Mouse (Mus musculus): ENCODE measurements around the gene Uhrf1bp1l. TPM values are rescaled to one million over a fixed set of nuclear protein-coding genes. Genes with fewer than 3 reads are reported as not detected.

Gene Uhrf1bp1l
- polyA plus RNA-seq, 1 experiment: 58.4 TPM

DNA sequence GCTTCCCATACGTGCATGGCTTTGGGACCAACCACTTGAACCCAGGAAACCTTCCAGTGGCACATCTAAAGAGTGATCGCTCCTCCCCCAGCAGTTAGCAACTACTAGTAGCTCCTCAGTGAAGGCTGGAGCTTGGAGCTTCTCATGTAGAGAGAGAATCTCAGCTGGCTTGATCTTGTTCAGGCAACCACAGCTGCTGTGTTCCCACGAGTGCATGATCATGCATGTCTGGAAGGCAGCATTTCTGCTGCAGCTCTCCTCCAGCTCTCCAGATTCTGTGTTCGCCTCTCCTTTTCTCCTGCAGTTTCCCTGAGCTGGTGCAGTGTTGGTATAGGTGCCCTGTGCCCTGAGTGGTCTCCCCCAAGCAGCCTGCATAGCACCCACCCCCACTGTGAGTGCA lies 87.5 kb downstream of the Uhrf1bp1l start:
- Histone ChIP-seq H3K27ac (ENCODE audit: insufficient read depth, low read length) (no peak overlapping the region), H3K4me3 (ENCODE audit: insufficient read depth, low read length) (no peak overlapping the region), H3K4me1 (ENCODE audit: control insufficient read depth, insufficient read depth, low read length) (no peaks in the 10 kb centered on the region)
- TF ChIP-seq POLR2A (IDR thresholded peaks at IDR 0.05; ENCODE audit: low read depth, low read length) (no peak), CTCF (IDR thresholded peaks at IDR 0.05; ENCODE audit: borderline replicate concordance, insufficient read depth, low read length) (no peak)

DNA sequence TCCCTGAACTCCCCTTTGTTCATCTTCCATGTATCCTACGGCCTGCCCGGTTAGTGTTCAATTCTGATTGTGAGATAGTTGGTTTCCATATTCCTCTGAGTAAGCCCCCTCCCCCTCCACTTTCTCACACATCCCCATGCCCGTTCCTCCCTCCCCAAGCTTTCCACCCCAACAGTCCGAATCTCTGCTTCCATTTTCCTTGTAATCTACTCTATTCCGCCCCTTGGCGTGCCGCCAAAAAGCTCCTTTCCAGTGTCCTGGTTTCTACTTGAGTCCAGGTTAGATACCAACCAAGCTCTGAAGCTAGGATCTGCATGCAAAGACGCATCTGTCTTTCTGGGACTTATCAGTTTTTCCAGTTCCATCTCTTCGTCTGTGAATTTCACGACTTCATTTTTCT lies 88.4 kb downstream of the Uhrf1bp1l start:
- Histone ChIP-seq H3K27ac (ENCODE audit: insufficient read depth, low read length) (no peak overlapping the region), H3K4me3 (ENCODE audit: insufficient read depth, low read length) (no peak overlapping the region), H3K4me1 (ENCODE audit: control insufficient read depth, insufficient read depth, low read length) (no peaks in the 10 kb centered on the region)
- TF ChIP-seq POLR2A (IDR thresholded peaks at IDR 0.05; ENCODE audit: low read depth, low read length) (no peak), CTCF (IDR thresholded peaks at IDR 0.05; ENCODE audit: borderline replicate concordance, insufficient read depth, low read length) (no peak)

DNA sequence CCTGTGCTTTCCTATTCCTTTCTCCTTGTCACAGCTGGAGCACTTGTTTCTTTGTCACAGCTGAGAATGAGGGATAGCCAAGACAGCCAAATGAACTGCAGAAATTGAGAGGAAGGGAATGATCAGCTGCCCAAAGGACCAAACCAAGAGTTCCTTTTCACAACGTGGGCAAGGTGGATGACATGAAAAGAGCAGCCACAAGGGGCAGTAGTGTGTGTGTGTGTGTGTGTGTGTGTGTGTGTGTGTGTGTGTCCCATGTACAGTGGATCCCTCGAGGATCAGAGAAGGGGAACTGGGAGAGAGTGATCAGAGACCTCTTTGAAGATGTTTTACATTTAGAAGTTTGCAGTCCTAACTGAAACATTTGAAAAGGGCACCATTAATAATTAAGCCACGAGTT lies 92.7 kb downstream of the Uhrf1bp1l start:
- TF ChIP-seq POLR2A (IDR thresholded peaks at IDR 0.05; ENCODE audit: low read depth, low read length) (no peak), CTCF (IDR thresholded peaks at IDR 0.05; ENCODE audit: borderline replicate concordance, insufficient read depth, low read length) (no peak)
- no peaks in the 10 kb centered on the region for H3K4me1 ChIP-seq (ENCODE audit: control insufficient read depth, insufficient read depth, low read length)
- H3K27ac ChIP-seq (ENCODE audit: insufficient read depth, low read length): no peak overlapping the region
- no peak overlapping the region for H3K4me3 ChIP-seq (ENCODE audit: insufficient read depth, low read length)

DNA sequence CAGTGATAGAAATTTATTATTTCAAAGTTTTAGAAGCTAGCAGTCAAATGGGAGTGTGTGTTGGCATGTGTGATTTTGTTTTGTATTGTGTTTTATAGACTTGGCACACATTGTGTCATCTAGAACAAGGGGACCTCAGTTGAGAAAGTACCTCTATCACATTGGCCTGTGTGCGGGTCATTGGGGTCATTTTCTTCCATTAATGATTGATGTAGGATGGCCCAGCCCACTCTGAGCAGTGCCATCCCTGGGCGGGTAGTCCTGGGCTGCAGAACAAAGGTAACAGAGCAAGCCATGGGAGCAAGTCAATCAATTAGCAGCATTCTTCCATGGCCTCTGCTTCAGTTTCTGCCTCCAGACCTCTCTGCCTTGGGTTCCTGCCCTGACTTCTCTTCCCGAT lies 94.0 kb downstream of the Uhrf1bp1l start:
- Histone ChIP-seq H3K4me3 (ENCODE audit: insufficient read depth, low read length) (no peak overlapping the region), H3K4me1 (ENCODE audit: control insufficient read depth, insufficient read depth, low read length) (no peaks in the 10 kb centered on the region), H3K27ac (ENCODE audit: insufficient read depth, low read length) (no peak overlapping the region)
- no peak for TF ChIP-seq POLR2A (IDR thresholded peaks at IDR 0.05; ENCODE audit: low read depth, low read length)
- TF ChIP-seq CTCF (IDR thresholded peaks at IDR 0.05; ENCODE audit: borderline replicate concordance, insufficient read depth, low read length): no peak

DNA sequence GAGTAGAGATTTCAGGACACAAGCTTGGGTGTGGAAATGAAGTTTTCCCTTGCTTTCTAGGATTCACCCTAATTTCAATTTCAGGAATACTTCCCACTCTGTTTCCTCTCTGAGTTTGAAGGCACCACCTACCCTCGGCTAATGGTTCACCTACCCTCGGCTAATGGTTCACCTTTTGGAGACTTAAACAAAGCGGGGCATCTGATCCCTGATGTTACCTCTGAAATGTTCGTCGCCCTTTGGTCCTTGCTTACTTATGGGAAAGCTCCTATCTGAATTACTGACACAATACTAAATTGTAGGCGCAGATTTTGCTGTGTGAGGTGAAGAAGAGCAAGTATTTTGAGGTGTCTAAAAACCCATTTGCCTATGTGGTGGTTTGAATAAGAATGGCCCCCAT lies 106.2 kb downstream of the Uhrf1bp1l start:
- Histone ChIP-seq H3K27ac (ENCODE audit: insufficient read depth, low read length) (no peak overlapping the region), H3K4me1 (ENCODE audit: control insufficient read depth, insufficient read depth, low read length) (no peaks in the 10 kb centered on the region), H3K4me3 (ENCODE audit: insufficient read depth, low read length) (no peak overlapping the region)
- TF ChIP-seq CTCF (IDR thresholded peaks at IDR 0.05; ENCODE audit: borderline replicate concordance, insufficient read depth, low read length): no peak
- no peak for TF ChIP-seq POLR2A (IDR thresholded peaks at IDR 0.05; ENCODE audit: low read depth, low read length)

DNA sequence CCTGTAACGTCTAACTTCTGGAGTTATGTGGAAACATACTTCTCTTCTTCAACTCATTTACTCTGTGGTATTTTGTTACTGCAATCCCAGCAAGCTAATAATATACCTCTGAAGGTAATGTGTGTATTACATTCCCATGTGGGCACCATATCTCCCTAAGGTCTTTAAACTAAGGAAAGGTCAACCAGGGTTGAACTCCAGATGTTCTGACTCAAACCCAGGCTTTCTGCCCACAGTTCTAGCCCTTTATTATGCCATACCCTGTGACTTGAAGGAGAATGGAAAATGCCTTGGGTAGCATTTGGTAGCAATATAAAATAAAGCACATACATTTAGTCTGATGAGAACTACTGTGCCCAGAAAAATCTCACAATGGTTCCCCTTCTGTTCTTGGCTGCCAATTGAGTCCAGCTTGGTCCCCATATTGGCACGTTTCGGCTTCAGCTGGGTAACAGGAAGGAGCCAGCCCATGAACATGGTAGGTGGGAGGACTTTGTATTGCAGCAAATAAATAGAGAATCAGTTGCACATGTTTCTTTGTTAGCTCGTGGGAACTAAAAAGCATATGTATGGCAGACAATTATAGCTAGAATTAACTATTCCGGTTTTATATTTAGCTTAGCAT lies 110.6 kb downstream of the Uhrf1bp1l start:
- Histone ChIP-seq H3K27ac (ENCODE audit: insufficient read depth, low read length) (no peak overlapping the region), H3K4me3 (ENCODE audit: insufficient read depth, low read length) (no peak overlapping the region), H3K4me1 (ENCODE audit: control insufficient read depth, insufficient read depth, low read length) (no peaks in the 10 kb centered on the region)
- TF ChIP-seq CTCF (IDR thresholded peaks at IDR 0.05; ENCODE audit: borderline replicate concordance, insufficient read depth, low read length): no peak
- TF ChIP-seq POLR2A (IDR thresholded peaks at IDR 0.05; ENCODE audit: low read depth, low read length): no peak

DNA sequence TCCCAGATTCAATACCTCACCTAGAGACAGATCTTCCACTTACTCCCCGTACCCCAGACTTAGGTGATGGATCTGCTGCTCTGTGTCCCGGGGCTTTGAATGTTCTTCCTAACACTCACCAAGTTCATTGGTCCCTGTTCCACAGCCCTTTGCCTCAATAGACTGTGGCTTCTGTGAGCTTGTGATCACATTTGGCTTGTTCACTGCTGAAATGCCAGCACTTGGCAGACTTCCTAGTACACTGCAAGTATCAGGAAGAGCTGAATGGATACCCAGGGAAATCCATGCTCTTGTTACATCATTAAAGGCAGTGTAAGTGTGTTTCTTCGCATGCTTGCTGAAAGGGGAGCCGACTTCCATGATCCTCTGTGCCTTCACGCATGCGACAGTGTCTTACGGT lies 111.5 kb downstream of the Uhrf1bp1l start:
- TF ChIP-seq POLR2A (IDR thresholded peaks at IDR 0.05; ENCODE audit: low read depth, low read length): no peak
- no peak for TF ChIP-seq CTCF (IDR thresholded peaks at IDR 0.05; ENCODE audit: borderline replicate concordance, insufficient read depth, low read length)
- no peak overlapping the region for H3K27ac ChIP-seq (ENCODE audit: insufficient read depth, low read length)
- no peaks in the 10 kb centered on the region for H3K4me1 ChIP-seq (ENCODE audit: control insufficient read depth, insufficient read depth, low read length)
- H3K4me3 ChIP-seq (ENCODE audit: insufficient read depth, low read length): no peak overlapping the region

DNA sequence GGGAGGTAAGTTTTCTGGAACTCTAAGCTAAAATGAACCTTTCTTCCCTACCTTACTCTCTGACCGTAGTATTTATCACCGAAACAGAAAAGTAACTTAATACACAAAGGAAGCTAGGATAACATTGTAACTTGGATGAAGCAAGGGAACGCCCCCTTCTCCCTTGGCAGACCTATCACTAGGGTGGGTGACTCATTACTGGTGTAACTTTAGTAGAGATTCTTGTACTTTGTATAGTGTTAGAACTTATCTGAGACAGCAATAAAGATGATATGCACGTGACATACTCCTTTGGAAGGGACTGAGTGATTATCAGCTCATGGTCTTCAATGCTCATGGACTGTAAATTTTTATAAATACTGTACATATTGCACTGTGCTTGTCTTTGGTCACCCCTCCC lies 123.4 kb downstream of the Uhrf1bp1l start:
- H3K27ac ChIP-seq (ENCODE audit: insufficient read depth, low read length): no peak overlapping the region
- TF ChIP-seq CTCF (IDR thresholded peaks at IDR 0.05; ENCODE audit: borderline replicate concordance, insufficient read depth, low read length) (no peak), POLR2A (IDR thresholded peaks at IDR 0.05; ENCODE audit: low read depth, low read length) (no peak)
- H3K4me1 ChIP-seq (ENCODE audit: control insufficient read depth, insufficient read depth, low read length): no peaks in the 10 kb centered on the region
- no peak overlapping the region for H3K4me3 ChIP-seq (ENCODE audit: insufficient read depth, low read length)

DNA sequence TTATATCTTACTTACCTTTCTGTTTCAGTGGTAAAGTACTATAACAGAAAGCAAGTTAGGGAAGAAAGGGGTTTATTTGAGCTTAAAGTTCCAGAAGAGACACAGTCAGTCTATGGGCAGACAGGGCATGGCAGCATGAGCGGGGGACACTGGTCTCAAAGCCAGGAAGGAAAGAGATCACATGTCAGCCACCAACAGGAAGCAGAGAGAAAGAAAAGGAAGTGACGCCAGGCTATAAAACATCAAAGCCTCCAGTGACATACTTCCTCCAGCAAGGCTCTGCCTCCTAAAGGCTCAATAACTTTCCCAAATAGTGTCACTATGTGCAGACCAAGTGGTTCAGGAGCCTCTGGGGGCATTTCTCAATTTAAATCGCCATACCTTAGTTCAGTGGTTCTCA lies 124.0 kb downstream of the Uhrf1bp1l start:
- Histone ChIP-seq H3K4me1 (ENCODE audit: control insufficient read depth, insufficient read depth, low read length) (no peaks in the 10 kb centered on the region), H3K4me3 (ENCODE audit: insufficient read depth, low read length) (no peak overlapping the region), H3K27ac (ENCODE audit: insufficient read depth, low read length) (no peak overlapping the region)
- TF ChIP-seq POLR2A (IDR thresholded peaks at IDR 0.05; ENCODE audit: low read depth, low read length) (no peak), CTCF (IDR thresholded peaks at IDR 0.05; ENCODE audit: borderline replicate concordance, insufficient read depth, low read length) (no peak)

Other genes with a start within 250 kb of the Uhrf1bp1l start
- gene Nr1h4, start 211.4 kb upstream of the Uhrf1bp1l start, polyA plus RNA-seq (2011; ENCODE audit: insufficient read length, low read depth, missing spikeins): not detected in 2 replicates
- gene Slc17a8, start 123.7 kb upstream of the Uhrf1bp1l start, polyA plus RNA-seq (2011; ENCODE audit: insufficient read length, low read depth, missing spikeins): 0.12 TPM in 1 of 2 replicates, not detected in the other
- gene Scyl2, start 58.7 kb upstream of the Uhrf1bp1l start, polyA plus RNA-seq (2011; ENCODE audit: insufficient read length, low read depth, missing spikeins): 36.4 and 41.9 TPM in 2 replicates
- gene Actr6, start 12.7 kb upstream of the Uhrf1bp1l start, polyA plus RNA-seq (2011; ENCODE audit: insufficient read length, low read depth, missing spikeins): 12.5 and 13.4 TPM in 2 replicates
- gene Anks1b, start 128.5 kb downstream of the Uhrf1bp1l start, polyA plus RNA-seq (2011; ENCODE audit: insufficient read length, low read depth, missing spikeins): 6.3 and 6.4 TPM in 2 replicates